Mouse (Mus musculus) MEL (cell line): ENCODE results near the gene Spdye4b.

Experiments
- CTCF ChIP-seq, 3 experiments: IDR thresholded peaks in 2 of 3; conservative IDR thresholded peaks in 1 of 3; 2 replicates each; pipeline ENCODE4 v1.5.1; 2011 to 2012; ENCODE audit warnings: low read length in 3 of 3, low read depth in 2 of 3, mild to moderate bottlenecking in 2 of 3, improper control_type of control experiment in 1 of 3, inconsistent platforms in 1 of 3, mixed read lengths in 1 of 3, moderate library complexity in 1 of 3; ENCODE audit not compliant: control insufficient read depth in 1 of 3, insufficient read depth in 1 of 3, poor library complexity in 1 of 3, severe bottlenecking in 1 of 3
- EP300 ChIP-seq, 2 experiments: IDR thresholded peaks; 2 replicates each; pipeline ENCODE4 v1.6.1; 2011; ENCODE audit warnings: improper control_type of control experiment in 2 of 2, low read length in 2 of 2, low read depth in 1 of 2, mild to moderate bottlenecking in 1 of 2

GRCm38 (mm10) chr5:143226790-143227189 lies 46.0 kb downstream of the Spdye4b start, which contains the start of gene Spdye4a:
- TF ChIP-seq CTCF (IDR thresholded peaks at IDR 0.05 in 2 of 3, conservative IDR thresholded peaks at IDR 0.05 in 1 of 3; ENCODE audit: control insufficient read depth in 1 of 3, insufficient read depth in 1 of 3, low read depth in 2 of 3, low read length in 3 of 3, poor library complexity in 1 of 3, severe bottlenecking in 1 of 3), result no peak
- no peak for TF ChIP-seq EP300 (IDR thresholded peaks at IDR 0.05; ENCODE audit: low read depth in 1 of 2, low read length in 2 of 2)
